Mouse (Mus musculus) kidney, embryonic 14.5 days (tissue): ENCODE data around the gene Fgd6. TPM values are rescaled to one million over a fixed set of nuclear protein-coding genes. Genes with fewer than 3 reads are reported as not detected.

Experiments used
- ATAC-seq: fragments of 200-750 bp; cut with Nextera tagmentation; 2 replicates; pipeline ENCODE4 v1.8.0; 2017; ENCODE audit warnings: moderate number of reproducible peaks, mild to moderate bottlenecking, moderate TSS enrichment, moderate library complexity; ENCODE audit not compliant: low FRiP score, low TSS enrichment
- H3K27ac ChIP-seq: fragments of 300-500 bp; sonication (generic); 2 replicates; pipeline ENCODE4 v1.5.1; 2014; ENCODE audit warnings: low read depth, mild to moderate bottlenecking, low read length, moderate library complexity, mixed read lengths
- H3K27me3 ChIP-seq: fragments of 300-500 bp; sonication (generic); 2 replicates; pipeline ENCODE4 v1.6.1; 2014; ENCODE audit warnings: mild to moderate bottlenecking, low read length; ENCODE audit not compliant: control insufficient read depth, insufficient read depth
- H3K36me3 ChIP-seq: fragments of 300-500 bp; sonication (generic); 2 replicates; pipeline ENCODE4 v1.6.1; 2014; ENCODE audit warnings: low read length, mixed read lengths; ENCODE audit not compliant: control insufficient read depth, insufficient read depth
- H3K4me1 ChIP-seq: fragments of 300-500 bp; sonication (generic); 2 replicates; pipeline ENCODE4 v1.6.1; 2014; ENCODE audit warnings: low read length, mixed read lengths; ENCODE audit not compliant: control insufficient read depth, insufficient read depth
- H3K4me2 ChIP-seq: fragments of 300-500 bp; sonication (generic); replicated peaks from 2 replicates; pipeline ENCODE4 v1.6.1; 2014; ENCODE audit warnings: low read depth, mild to moderate bottlenecking, low read length
- H3K4me3 ChIP-seq: fragments of 300-500 bp; sonication (generic); 2 replicates; pipeline ENCODE4 v1.5.1; 2014; ENCODE audit warnings: mild to moderate bottlenecking, low read length
- H3K9ac ChIP-seq: fragments of 300-500 bp; sonication (generic); 2 replicates; pipeline ENCODE4 v1.6.1; 2014; ENCODE audit warnings: low read depth, mild to moderate bottlenecking, low read length, moderate library complexity
- H3K9me3 ChIP-seq: fragments of 300-500 bp; sonication (generic); 2 replicates; pipeline ENCODE4 v1.6.1; 2016; ENCODE audit warnings: low read length; ENCODE audit not compliant: control insufficient read depth
- WGBS: fragments of 180-500 bp; shearing (Covaris S2); extraction: QIAGEN DNeasy Blood & Tissue Kit; methylation state at CpG from one replicate; pipeline ENCODE4 v1.1.7; 2014; 5-methylcytosine and 5-hydroxymethylcytosine counted together
- polyA plus RNA-seq: library from polyadenylated mRNA; unstranded; fragments of >200 nt; fragmentation: Nextera tagmentation; extraction: Ambion mirVana; gene quantifications from 2 replicates; pipeline ENCODE4 v1.2.1, GENCODE M21; 2014

Fgd6 gene
- polyA plus RNA-seq, 1 experiment from 2014 or later, result 4.3 TPM

DNA sequence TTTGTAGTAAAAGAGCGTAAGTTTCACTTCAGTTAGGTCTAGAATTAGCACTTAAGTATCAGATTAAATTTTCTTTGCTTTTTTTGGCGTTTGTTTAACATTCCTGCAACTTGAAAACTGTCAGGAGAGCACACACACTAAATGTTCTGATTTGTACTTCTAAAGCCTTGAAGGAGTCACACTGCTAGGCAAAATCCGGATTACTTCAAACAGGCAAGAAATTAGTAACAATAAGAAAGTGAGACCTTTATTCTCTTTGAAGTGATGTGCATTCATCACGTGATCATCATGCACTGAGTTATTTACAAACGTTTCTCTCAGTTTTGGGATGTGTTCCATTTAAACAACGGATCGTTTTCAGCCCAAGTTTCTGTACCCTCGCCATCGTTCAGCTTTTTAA, 1.4 kb downstream of the Fgd6 start:
- Histone ChIP-seq H3K9me3 (no peaks in the 10 kb centered on the region), H3K27ac (no peak overlapping the region), H3K4me1 (peaks cover 10% of the 10 kb centered on the region), H3K36me3 (no peaks in the 10 kb centered on the region), H3K4me2 (peak overlapping the region; percentile 67), H3K27me3 (no peaks in the 10 kb centered on the region), H3K4me3 (peak overlapping the region; percentile 84; the same call in 1 of the 2 replicates), H3K9ac (no peak overlapping the region)
- 52% methylated on average over 9 of the region's 9 CpGs for WGBS
- ATAC-seq, result no peak

DNA sequence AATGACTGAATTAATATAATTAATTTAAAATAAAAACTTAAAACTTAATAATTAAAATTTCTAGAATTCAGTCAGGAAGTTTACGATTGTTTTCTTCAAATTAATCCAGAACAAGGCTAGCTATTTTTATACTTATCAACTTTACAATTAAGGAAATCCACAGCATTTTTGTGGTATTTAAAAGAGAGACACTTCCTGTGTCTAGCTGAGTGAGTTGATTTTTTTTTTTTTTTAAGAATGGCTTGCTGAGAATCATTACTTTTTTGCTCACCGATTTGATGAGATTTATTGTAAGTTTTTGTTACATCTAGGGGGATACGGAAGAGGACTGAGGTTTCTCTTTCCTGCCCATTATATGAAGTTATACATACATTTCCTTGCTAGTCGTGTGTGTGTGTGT, 1.8 kb downstream of the Fgd6 start:
- no peaks in the 10 kb centered on the region for H3K9me3 ChIP-seq
- 64% methylated on average over 4 of the region's 4 CpGs for WGBS
- no peak for ATAC-seq
- peaks cover 10% of the 10 kb centered on the region for H3K4me1 ChIP-seq
- H3K4me3 ChIP-seq, result no peak overlapping the region
- H3K4me2 ChIP-seq, result no peak overlapping the region
- no peak overlapping the region for H3K27ac ChIP-seq
- no peaks in the 10 kb centered on the region for H3K36me3 ChIP-seq
- no peak overlapping the region for H3K9ac ChIP-seq
- no peaks in the 10 kb centered on the region for H3K27me3 ChIP-seq

GRCm38 (mm10) chr10:94038366-94039260, 2.8 kb downstream of the Fgd6 start:
- Histone ChIP-seq H3K27me3 (no peaks in the 10 kb centered on the region), H3K9ac (no peak overlapping the region), H3K4me2 (no peak overlapping the region; the same call in 1 of the 2 replicates), H3K9me3 (no peaks in the 10 kb centered on the region), H3K4me3 (no peak overlapping the region), H3K4me1 (peaks cover 10% of the 10 kb centered on the region), H3K27ac (no peak overlapping the region), H3K36me3 (no peaks in the 10 kb centered on the region)
- WGBS, result 68% methylated on average over 7 of the region's 7 CpGs
- ATAC-seq, result no peak

GRCm38 (mm10) chr10:94043908-94044307, 8.1 kb downstream of the Fgd6 start:
- Histone ChIP-seq H3K9ac (no peak overlapping the region), H3K4me1 (no peaks in the 10 kb centered on the region), H3K4me2 (no peak overlapping the region), H3K36me3 (peaks cover 10% of the 10 kb centered on the region; the same call in 1 of the 2 replicates), H3K27me3 (no peaks in the 10 kb centered on the region), H3K4me3 (no peak overlapping the region), H3K9me3 (no peaks in the 10 kb centered on the region), H3K27ac (no peak overlapping the region)
- ATAC-seq, result no peak
- 84% methylated on average over 10 of the region's 10 CpGs for whole genome bisulfite sequencing

- WGBS, result 91% methylated on average over 13 of the region's 13 CpGs
- H3K9ac ChIP-seq, result no peak overlapping the region
Observed at GRCm38 (mm10) chr10:94045301-94045700, 9.5 kb downstream of the Fgd6 start.

DNA sequence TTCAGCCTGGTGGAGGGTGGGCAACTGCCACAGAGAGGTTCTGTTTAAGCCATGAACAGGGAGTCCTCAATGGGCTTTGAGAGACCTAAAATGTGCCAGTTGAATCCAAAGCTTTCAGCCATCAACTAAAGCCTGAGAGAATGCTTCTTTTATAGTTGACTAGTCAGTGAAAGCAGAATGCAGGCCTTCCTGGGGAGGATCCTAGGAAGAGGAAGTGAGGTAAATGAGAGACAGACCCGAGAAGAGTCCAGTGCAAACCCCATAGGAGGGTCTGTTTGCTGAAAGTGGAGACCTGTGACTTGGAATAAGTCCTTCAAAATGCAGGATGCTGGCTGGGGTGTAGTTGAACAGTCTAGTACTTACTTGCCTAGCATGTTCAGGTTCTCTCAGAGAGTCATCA, 11.2 kb downstream of the Fgd6 start:
- H3K27ac ChIP-seq, result no peak overlapping the region
- no peaks in the 10 kb centered on the region for H3K9me3 ChIP-seq
- no peak overlapping the region for H3K4me3 ChIP-seq
- peaks cover 10% of the 10 kb centered on the region for H3K4me1 ChIP-seq
- WGBS, result 70% methylated on average over 1 of the region's 1 CpGs
- no peaks in the 10 kb centered on the region for H3K27me3 ChIP-seq
- no peak for ATAC-seq
- no peak overlapping the region for H3K4me2 ChIP-seq
- peaks cover 10% of the 10 kb centered on the region; the same call in 1 of the 2 replicates for H3K36me3 ChIP-seq
- no peak overlapping the region for H3K9ac ChIP-seq

More at GRCm38 (mm10) chr10:94045301-94045700, 9.5 kb downstream of the Fgd6 start:
- H3K27ac ChIP-seq, result no peak overlapping the region
- peaks cover 10% of the 10 kb centered on the region; the same call in 1 of the 2 replicates for H3K36me3 ChIP-seq
- no peaks in the 10 kb centered on the region for H3K27me3 ChIP-seq
- ATAC-seq, result no peak
- H3K9me3 ChIP-seq, result no peaks in the 10 kb centered on the region
- no peak overlapping the region for H3K4me3 ChIP-seq
- no peak overlapping the region for H3K4me2 ChIP-seq
- H3K4me1 ChIP-seq, result peaks cover 10% of the 10 kb centered on the region

DNA sequence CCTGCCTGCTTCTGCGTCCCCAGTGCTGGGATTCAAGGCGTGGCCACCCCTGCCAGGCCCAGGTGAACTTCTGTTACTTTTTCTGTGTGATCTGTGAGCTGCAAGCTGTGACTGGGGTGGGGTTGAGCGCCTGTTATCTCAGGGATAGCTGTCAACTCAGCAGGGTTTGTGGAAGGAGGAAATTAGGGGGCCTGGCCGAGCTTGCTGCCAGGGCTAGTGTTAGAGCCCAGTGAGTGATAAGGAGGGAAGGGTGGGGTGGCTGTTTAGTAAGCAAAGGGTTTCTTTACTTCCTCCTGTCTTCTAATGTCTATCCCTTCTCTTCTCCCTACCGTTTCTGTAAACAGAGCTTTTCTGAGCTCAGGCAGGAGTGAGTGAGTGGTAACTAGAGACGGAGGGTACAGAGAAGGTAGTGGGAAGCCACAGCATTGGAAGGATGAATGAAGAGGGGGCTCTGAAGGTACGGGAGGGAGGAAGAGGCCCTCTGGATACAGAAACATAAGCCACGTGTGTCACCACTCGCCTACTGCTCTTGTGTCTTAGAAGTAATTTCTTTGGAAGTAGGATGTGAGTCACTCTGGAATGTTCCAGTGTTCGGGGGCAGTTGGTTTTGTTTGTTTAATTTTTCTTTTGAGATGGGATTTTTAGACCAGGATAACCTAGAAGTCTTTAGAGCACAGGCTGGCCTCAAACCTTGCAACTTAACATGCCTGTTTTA, 12.2 kb downstream of the Fgd6 start:
- H3K27ac ChIP-seq, result no peak overlapping the region
- 52% methylated on average over 10 of the region's 10 CpGs for WGBS

GRCm38 (mm10) chr10:94049121-94049520, 13.3 kb downstream of the Fgd6 start:
- ATAC-seq, result no peak

More for the DNA sequence above, 12.2 kb downstream of the Fgd6 start:
- H3K36me3 ChIP-seq, result peaks cover 10% of the 10 kb centered on the region; the same call in 1 of the 2 replicates
- no peaks in the 10 kb centered on the region for H3K9me3 ChIP-seq
- peaks cover 10% of the 10 kb centered on the region for H3K4me1 ChIP-seq
- ATAC-seq, result no peak
- no peak overlapping the region for H3K4me3 ChIP-seq
- no peaks in the 10 kb centered on the region for H3K27me3 ChIP-seq
- H3K4me2 ChIP-seq, result no peak overlapping the region
- H3K9ac ChIP-seq, result no peak overlapping the region

GRCm38 (mm10) chr10:94050736-94051135, 14.9 kb downstream of the Fgd6 start:
- H3K9ac ChIP-seq, result no peak overlapping the region
- H3K27ac ChIP-seq, result no peak overlapping the region
- peaks cover 10% of the 10 kb centered on the region for H3K4me1 ChIP-seq
- H3K27me3 ChIP-seq, result no peaks in the 10 kb centered on the region
- no peaks in the 10 kb centered on the region; the same call in 1 of the 2 replicates for H3K36me3 ChIP-seq
- no peak overlapping the region for H3K4me2 ChIP-seq
- no peaks in the 10 kb centered on the region for H3K9me3 ChIP-seq
- 92% methylated on average over 5 of the region's 5 CpGs for WGBS
- no peak overlapping the region for H3K4me3 ChIP-seq
- ATAC-seq, result no peak

More at GRCm38 (mm10) chr10:94049121-94049520, 13.3 kb downstream of the Fgd6 start:
- Histone ChIP-seq H3K4me2 (no peak overlapping the region), H3K27me3 (no peaks in the 10 kb centered on the region), H3K36me3 (peaks cover 10% of the 10 kb centered on the region; the same call in 1 of the 2 replicates), H3K4me1 (peaks cover 10% of the 10 kb centered on the region), H3K27ac (no peak overlapping the region), H3K9ac (no peak overlapping the region), H3K9me3 (no peaks in the 10 kb centered on the region), H3K4me3 (no peak overlapping the region)
- 51% methylated on average over 8 of the region's 8 CpGs for WGBS
